Mouse (Mus musculus): ENCODE measurements around the gene Bcor. TPM values are rescaled to one million over a fixed set of nuclear protein-coding genes. Genes with fewer than 3 reads are reported as not detected.
A peak's percentile ranks its signal among the peaks of the same experiment; 100 is the strongest.

Gene Bcor
- polyA plus RNA-seq, 1 experiment from 2014 or later = 7.9 TPM

GRCm38 (mm10) chrX:12140086-12140740 lies 19.9 kb downstream of the Bcor start:
- peak overlapping the region; percentile 34 for H3K9ac ChIP-seq
- ATAC-seq = no peak
- H3K27me3 ChIP-seq (replicated peaks) = peaks cover 87% of the 10 kb centered on the region
- H3K36me3 ChIP-seq = no peaks in the 10 kb centered on the region
- H3K4me1 ChIP-seq = peaks cover 21% of the 10 kb centered on the region; the same call in 1 of the 2 replicates
- H3K27ac ChIP-seq = no peak overlapping the region
- WGBS (ENCODE audit: insufficient replicate concordance) = 4% methylated on average over 50 of the region's 51 CpGs
- H3K4me2 ChIP-seq = peak overlapping the region; percentile 62
- H3K4me3 ChIP-seq = peak overlapping the region; percentile 36
- H3K9me3 ChIP-seq (replicated peaks) = no peaks in the 10 kb centered on the region

GRCm38 (mm10) chrX:12138266-12138665 lies 21.9 kb downstream of the Bcor start:
- Histone ChIP-seq H3K27ac (no peak overlapping the region), H3K9me3 (replicated peaks) (no peaks in the 10 kb centered on the region), H3K4me2 (no peak overlapping the region), H3K4me1 (peaks cover 36% of the 10 kb centered on the region), H3K36me3 (no peaks in the 10 kb centered on the region), H3K9ac (no peak overlapping the region), H3K27me3 (replicated peaks) (peaks cover 94% of the 10 kb centered on the region), H3K4me3 (no peak overlapping the region)
- ATAC-seq = no peak
- 41% methylated on average over 7 of the region's 7 CpGs for WGBS (ENCODE audit: insufficient replicate concordance)

- H3K36me3 ChIP-seq = no peaks in the 10 kb centered on the region
- no peak overlapping the region for H3K9ac ChIP-seq
- no peak for ATAC-seq
- no peaks in the 10 kb centered on the region for H3K9me3 ChIP-seq (replicated peaks)
- H3K4me1 ChIP-seq = peaks cover 44% of the 10 kb centered on the region
- peak overlapping the region; percentile 44 for H3K4me3 ChIP-seq
- no peak overlapping the region for H3K27ac ChIP-seq
- H3K4me2 ChIP-seq = peak overlapping the region; percentile 68
- H3K27me3 ChIP-seq (replicated peaks) = peaks cover 99% of the 10 kb centered on the region
- 2% methylated on average over 19 of the region's 25 CpGs for WGBS (ENCODE audit: insufficient replicate concordance)
These were observed 23.0 kb downstream of the Bcor start for GRCm38 (mm10) chrX:12137121-12137521.

- H3K9ac ChIP-seq = no peak overlapping the region
These were observed 23.7 kb downstream of the Bcor start for GRCm38 (mm10) chrX:12136261-12137101.

GRCm38 (mm10) chrX:12135121-12136111 lies 24.7 kb downstream of the Bcor start:
- peak; percentile 30; the same call in 1 of the 2 replicates for ATAC-seq
- peak overlapping the region; percentile 45; the same call in 1 of the 2 replicates for H3K27ac ChIP-seq
- peak overlapping the region; percentile 68 for H3K4me2 ChIP-seq
- H3K36me3 ChIP-seq = no peaks in the 10 kb centered on the region
- no peaks in the 10 kb centered on the region for H3K9me3 ChIP-seq (replicated peaks)
- H3K27me3 ChIP-seq (replicated peaks) = peaks cover 99% of the 10 kb centered on the region
- H3K9ac ChIP-seq = peak overlapping the region; percentile 12; the same call in 1 of the 2 replicates
- H3K4me3 ChIP-seq = peak overlapping the region; percentile 45
- H3K4me1 ChIP-seq = peaks cover 41% of the 10 kb centered on the region
- WGBS (ENCODE audit: insufficient replicate concordance) = 4% methylated on average over 31 of the region's 75 CpGs

More at GRCm38 (mm10) chrX:12136261-12137101, 23.7 kb downstream of the Bcor start:
- Histone ChIP-seq H3K27me3 (replicated peaks) (peaks cover 99% of the 10 kb centered on the region), H3K9me3 (replicated peaks) (no peaks in the 10 kb centered on the region), H3K4me2 (peak overlapping the region; percentile 68), H3K36me3 (no peaks in the 10 kb centered on the region), H3K4me1 (peaks cover 44% of the 10 kb centered on the region), H3K4me3 (peak overlapping the region; percentile 44), H3K27ac (0 out of 2 replicates have a peak overlapping the region, but pooled peaks have one; percentile 40)
- WGBS (ENCODE audit: insufficient replicate concordance) = 2% methylated on average over 50 of the region's 50 CpGs
- ATAC-seq = no peak

- H3K27ac ChIP-seq = 0 out of 2 replicates have a peak overlapping the region, but pooled peaks have one; percentile 69
- ATAC-seq = no peak
- no peak overlapping the region for H3K9ac ChIP-seq
- peaks cover 99% of the 10 kb centered on the region for H3K27me3 ChIP-seq (replicated peaks)
- WGBS (ENCODE audit: insufficient replicate concordance) = 3% methylated on average over 19 of the region's 19 CpGs
- peaks cover 38% of the 10 kb centered on the region for H3K4me1 ChIP-seq
- no peaks in the 10 kb centered on the region for H3K36me3 ChIP-seq
- H3K4me3 ChIP-seq = peak overlapping the region; percentile 45
- H3K9me3 ChIP-seq (replicated peaks) = no peaks in the 10 kb centered on the region
- peak overlapping the region; percentile 68 for H3K4me2 ChIP-seq
These were observed 25.6 kb downstream of the Bcor start for GRCm38 (mm10) chrX:12134541-12134940.

GRCm38 (mm10) chrX:12133836-12134431 lies 26.2 kb downstream of the Bcor start:
- Histone ChIP-seq H3K36me3 (no peaks in the 10 kb centered on the region), H3K27ac (peak overlapping the region; percentile 69), H3K4me2 (peak overlapping the region; percentile 68), H3K4me1 (peaks cover 42% of the 10 kb centered on the region), H3K9me3 (replicated peaks) (no peaks in the 10 kb centered on the region), H3K9ac (peak overlapping the region; percentile 39; the same call in 1 of the 2 replicates), H3K27me3 (replicated peaks) (peaks cover 99% of the 10 kb centered on the region), H3K4me3 (peak overlapping the region; percentile 40)
- ATAC-seq = no peak
- WGBS (ENCODE audit: insufficient replicate concordance) = 5% methylated on average over 17 of the region's 21 CpGs

- Histone ChIP-seq H3K4me2 (peak overlapping the region; percentile 68), H3K4me1 (peaks cover 47% of the 10 kb centered on the region), H3K27ac (peak overlapping the region; percentile 69), H3K9ac (peak overlapping the region; percentile 39; the same call in 1 of the 2 replicates), H3K27me3 (replicated peaks) (peaks cover 99% of the 10 kb centered on the region), H3K4me3 (peak overlapping the region; percentile 40), H3K9me3 (replicated peaks) (no peaks in the 10 kb centered on the region), H3K36me3 (no peaks in the 10 kb centered on the region)
- 3% methylated on average over 48 of the region's 49 CpGs for WGBS (ENCODE audit: insufficient replicate concordance)
- peak; percentile 48 for ATAC-seq
These were observed 26.8 kb downstream of the Bcor start for GRCm38 (mm10) chrX:12133178-12133835.

GRCm38 (mm10) chrX:12132541-12133177 lies 27.5 kb downstream of the Bcor start:
- 0 out of 2 replicates have a peak overlapping the region, but pooled peaks have one; percentile 69 for H3K27ac ChIP-seq

More at GRCm38 (mm10) chrX:12132541-12133177, 27.5 kb downstream of the Bcor start:
- peaks cover 99% of the 10 kb centered on the region for H3K27me3 ChIP-seq (replicated peaks)
- H3K36me3 ChIP-seq = no peaks in the 10 kb centered on the region
- WGBS (ENCODE audit: insufficient replicate concordance) = 29% methylated on average over 7 of the region's 8 CpGs
- H3K9ac ChIP-seq = no peak overlapping the region
- peaks cover 47% of the 10 kb centered on the region for H3K4me1 ChIP-seq
- H3K4me2 ChIP-seq = peak overlapping the region; percentile 68
- H3K9me3 ChIP-seq (replicated peaks) = no peaks in the 10 kb centered on the region
- no peak for ATAC-seq
- H3K4me3 ChIP-seq = no peak overlapping the region
